Mouse (Mus musculus) liver, embryonic 14.5 days (tissue): ENCODE data around the gene Ap1g1. TPM values are rescaled to one million over a fixed set of nuclear protein-coding genes. Genes with fewer than 3 reads are reported as not detected.
"Not testable (repeated sequence)": the region's sequence is repeated elsewhere in the genome, so short reads cannot be mapped to it uniquely, and the experiment has no call there.

Experiments
- ATAC-seq: fragments of 200-750 bp; cut with Nextera tagmentation; 2 replicates; pipeline ENCODE4 v1.8.0; 2017; ENCODE audit warnings: moderate number of reproducible peaks, mild to moderate bottlenecking, moderate library complexity; ENCODE audit not compliant: insufficient read depth
- DNase-seq, 3 experiments: peaks; one replicate each; pipeline ENCODE4 v3.0.0-alpha.2; 2012 to 2013; ENCODE audit warnings: low read depth in 3 of 3, low spot score in 3 of 3
- H3K27ac ChIP-seq: fragments of 300-500 bp; sonication (generic); 2 replicates; pipeline ENCODE4 v1.5.1; 2014; ENCODE audit warnings: moderate library complexity, mild to moderate bottlenecking, control low read depth, inconsistent platforms
- H3K27me3 ChIP-seq: fragments of 300-500 bp; sonication (generic); 2 replicates; pipeline ENCODE4 v1.6.1; 2014; ENCODE audit warnings: mild to moderate bottlenecking, low read length, moderate library complexity; ENCODE audit not compliant: control insufficient read depth, insufficient read depth
- H3K36me3 ChIP-seq: fragments of 300-500 bp; sonication (generic); replicated peaks from 2 replicates; pipeline ENCODE4 v1.6.1; 2014; ENCODE audit warnings: low read depth; ENCODE audit not compliant: control insufficient read depth, insufficient read depth
- H3K4me1 ChIP-seq, 2 experiments: fragments of 200-500 bp in 1 of 2; fragments of 300-500 bp in 1 of 2; sonication (generic) in 1 of 2; replicated peaks; 2 replicates each; pipeline ENCODE4 v1.6.1; 2012 to 2014; ENCODE audit warnings: antibody characterized with exemption in 1 of 2, inconsistent platforms in 1 of 2, low read length in 1 of 2; ENCODE audit not compliant: control insufficient read depth in 2 of 2, insufficient read depth in 2 of 2
- H3K4me2 ChIP-seq: fragments of 300-500 bp; sonication (generic); 2 replicates; pipeline ENCODE4 v1.6.1; 2014; ENCODE audit warnings: low read depth, mild to moderate bottlenecking, control low read depth, moderate library complexity
- H3K4me3 ChIP-seq, 2 experiments: fragments of 200-500 bp in 1 of 2; fragments of 300-500 bp in 1 of 2; sonication (generic) in 1 of 2; 2 replicates each; pipeline ENCODE4 v1.5.1; 2012 to 2014; ENCODE audit warnings: low read depth in 2 of 2, low read length in 2 of 2, mild to moderate bottlenecking in 2 of 2, control low read depth in 1 of 2, inconsistent platforms in 1 of 2, moderate library complexity in 1 of 2; ENCODE audit not compliant: insufficient read depth in 1 of 2
- H3K9ac ChIP-seq: fragments of 300-500 bp; sonication (generic); replicated peaks from 2 replicates; pipeline ENCODE4 v1.6.1; 2014; ENCODE audit warnings: mild to moderate bottlenecking, control low read depth, moderate library complexity
- H3K9me3 ChIP-seq: fragments of 300-500 bp; sonication (generic); 2 replicates; pipeline ENCODE4 v1.6.1; 2016; ENCODE audit warnings: low read length, mixed read lengths; ENCODE audit not compliant: control insufficient read depth
- CTCF ChIP-seq: IDR thresholded peaks from 2 replicates; pipeline ENCODE4 v1.5.1; 2016; ENCODE audit warnings: antibody characterized with exemption, low read depth, control low read depth
- EP300 ChIP-seq: IDR thresholded peaks from 2 replicates; pipeline ENCODE4 v1.6.1; 2016; ENCODE audit warnings: antibody characterized with exemption, low read depth
- WGBS: fragments of 180-500 bp; shearing (Covaris S2); extraction: QIAGEN DNeasy Blood & Tissue Kit; methylation state at CpG from one replicate; pipeline ENCODE4 v1.1.7; 2014; ENCODE audit not compliant: insufficient replicate concordance; 5-methylcytosine and 5-hydroxymethylcytosine counted together
- polyA plus RNA-seq, 2 experiments: library from polyadenylated mRNA; depleted of rRNA in 1 of 2; stranded (reverse) in 1 of 2; unstranded in 1 of 2; fragments of >200 nt; fragmentation: Nextera tagmentation in 1 of 2; extraction: Ambion mirVana in 1 of 2; gene quantifications; 2 replicates each; pipeline versions ENCODE4 v1.2.1 to v1.2.3; 2012 to 2014

The Ap1g1 gene
- polyA plus RNA-seq, 2 experiments: 10.0 to 13.8 TPM

DNA sequence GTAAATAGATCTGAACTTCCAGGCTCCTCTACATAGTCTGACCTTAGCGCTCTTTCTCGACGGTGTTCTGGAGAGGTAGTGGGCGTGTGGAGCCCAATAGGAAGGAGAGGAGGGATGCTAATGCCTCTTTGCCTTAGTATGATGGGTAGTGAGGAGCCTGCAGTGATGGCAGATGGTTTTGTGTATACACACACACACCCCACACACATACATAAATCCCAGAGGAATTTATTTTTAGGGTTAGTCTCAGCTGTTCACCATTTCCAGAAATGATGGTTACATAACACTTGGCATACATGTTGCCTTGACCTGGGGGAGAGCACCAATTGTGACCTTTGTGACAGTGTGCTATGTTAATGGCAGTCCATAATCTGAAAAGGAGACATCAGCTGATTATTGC is 87.2 kb downstream of the Ap1g1 start:
- DNase-seq (no peak), ATAC-seq (no peak)
- Histone ChIP-seq H3K4me3 (peak overlapping the region; percentile 26 to 32), H3K27ac (peak overlapping the region; percentile 99), H3K4me1 (peaks cover 48 to 56% of the 10 kb centered on the region in 2 experiments), H3K36me3 (peaks cover 21% of the 10 kb centered on the region), H3K9ac (peak overlapping the region; percentile 74), H3K4me2 (peak overlapping the region; percentile 90), H3K9me3 (no peaks in the 10 kb centered on the region), H3K27me3 (no peaks in the 10 kb centered on the region)
- TF ChIP-seq CTCF (no peak), EP300 (no peak)
- 17% methylated on average over 4 of the region's 4 CpGs for WGBS

DNA sequence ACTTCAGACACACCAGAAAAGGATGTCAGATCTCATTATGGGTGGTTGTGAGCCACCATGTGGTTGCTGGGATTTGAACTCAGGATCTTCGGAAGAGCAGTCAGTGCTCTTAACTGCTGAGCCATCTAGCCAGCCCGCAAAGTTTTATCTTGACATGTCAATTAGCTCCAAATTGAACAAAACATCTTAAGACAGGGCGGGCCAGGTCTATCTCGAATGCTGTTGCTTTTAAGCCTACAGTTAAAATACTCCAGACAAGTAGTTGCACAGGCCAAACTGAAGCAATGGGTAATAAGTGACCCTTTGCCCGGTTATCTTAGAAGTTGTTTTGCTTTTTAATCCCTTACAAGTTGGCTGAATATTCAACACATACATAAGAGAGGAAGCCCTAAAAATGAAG is 88.3 kb downstream of the Ap1g1 start:
- H3K27me3 ChIP-seq: no peaks in the 10 kb centered on the region
- H3K4me3 ChIP-seq: peak overlapping the region in 1 of 2 experiments; percentile 97; a peak in 2 of 4 replicates
- H3K9ac ChIP-seq: peak overlapping the region; percentile 80
- TF ChIP-seq EP300 (0 out of 2 replicates have a peak, but pooled peaks have one; percentile 1), CTCF (no peak)
- H3K27ac ChIP-seq: peak overlapping the region; percentile 96
- DNase-seq (no peak), ATAC-seq (no peak)
- H3K4me1 ChIP-seq: peaks cover 59 to 62% of the 10 kb centered on the region in 2 experiments
- H3K4me2 ChIP-seq: peak overlapping the region; percentile 90
- H3K36me3 ChIP-seq: peaks cover 12% of the 10 kb centered on the region
- 45% methylated on average over 5 of the region's 5 CpGs for WGBS
- H3K9me3 ChIP-seq: no peaks in the 10 kb centered on the region

DNA sequence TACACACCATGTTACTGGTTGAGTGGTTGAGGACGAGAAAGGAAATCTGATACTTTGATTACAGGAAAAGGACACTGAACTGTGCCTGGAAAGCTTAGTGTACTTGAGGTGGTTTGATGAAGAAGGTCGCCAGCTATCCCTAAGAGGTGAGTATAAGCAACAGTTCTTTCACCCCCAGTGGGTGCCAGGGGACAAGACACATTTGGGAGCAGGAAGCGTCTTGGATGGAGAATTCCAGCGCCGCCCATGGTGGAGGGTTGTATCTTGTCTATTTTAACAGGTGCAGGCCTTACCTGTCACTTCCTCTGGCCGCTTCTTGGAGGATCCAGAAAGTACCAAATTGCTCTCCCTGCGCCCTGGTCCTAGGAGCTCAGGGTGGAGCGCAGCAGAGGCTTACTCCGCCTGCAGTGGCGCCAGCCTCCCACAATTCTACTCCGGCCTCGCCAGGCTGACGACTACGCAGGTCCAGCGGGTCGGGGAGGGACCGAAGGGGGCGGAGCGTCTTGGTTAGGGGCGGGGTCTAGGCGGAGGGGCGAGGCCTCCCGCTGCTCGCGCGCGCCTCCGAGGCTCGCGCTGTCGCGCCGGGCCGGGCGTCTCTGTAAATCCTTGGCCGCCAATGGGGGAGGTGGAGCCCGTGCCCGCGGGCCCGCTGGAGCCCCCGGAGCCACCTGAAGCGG is 89.8 kb downstream of the Ap1g1 start, which contains the start of gene Phlpp2:
Gene Phlpp2, plus strand, starts transcription at position 540 of the 677 bp plus-strand sequence.
- H3K36me3 ChIP-seq: peaks cover 4% of the 10 kb centered on the region
- peak; percentile 87 for ATAC-seq
- no peaks in the 10 kb centered on the region for H3K9me3 ChIP-seq
- peak within 1 kb of the TSS; percentile 96 for H3K27ac ChIP-seq
- no peaks in the 10 kb centered on the region for H3K27me3 ChIP-seq
- WGBS: 2% methylated on average over 40 of the region's 42 CpGs
- TF ChIP-seq EP300 (no peak), CTCF (peak; percentile 78)
- H3K9ac ChIP-seq: peak within 1 kb of the TSS; percentile 98
- peak within 1 kb of the TSS; percentile 91 to 97 for H3K4me3 ChIP-seq
- peak; percentile 89 to 91 (median 89) for DNase-seq
- peaks cover 54 to 55% of the 10 kb centered on the region in 2 experiments for H3K4me1 ChIP-seq
- peak within 1 kb of the TSS; percentile 90 for H3K4me2 ChIP-seq

DNA sequence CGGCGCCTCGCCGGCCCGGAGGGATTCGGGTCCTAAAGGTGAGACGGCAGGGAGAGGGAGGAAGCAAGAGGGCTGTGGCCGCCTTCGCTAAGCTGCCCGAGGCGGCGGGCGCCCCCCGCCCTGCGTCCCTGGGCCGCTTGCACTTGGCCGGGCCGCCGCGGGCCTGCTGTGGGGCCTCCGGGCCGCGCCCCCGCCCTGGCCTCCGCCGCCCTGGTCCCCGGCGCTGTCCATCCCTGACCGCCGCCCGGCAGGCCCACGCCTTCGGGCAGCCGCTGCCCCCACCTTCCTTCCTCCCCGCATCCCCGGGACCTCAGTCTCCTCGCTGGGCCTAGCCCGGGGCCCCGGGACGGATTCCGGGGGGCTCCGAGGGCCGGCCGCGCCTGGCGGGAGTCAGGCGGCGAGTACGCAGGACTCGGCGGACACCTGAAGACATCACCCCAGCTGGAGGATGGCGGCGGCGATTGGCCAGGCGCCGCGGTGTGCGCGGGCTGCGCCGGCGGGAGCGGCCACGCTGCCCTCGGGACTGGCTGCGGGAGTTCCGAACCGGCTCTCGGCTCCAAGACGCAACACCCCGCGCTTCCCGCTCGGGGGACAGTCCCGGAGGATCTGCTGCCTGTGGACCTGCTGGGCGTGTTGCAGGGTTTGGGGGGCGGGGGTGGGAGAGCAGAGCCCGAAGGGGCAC is 90.5 kb downstream of the Ap1g1 start:
- Histone ChIP-seq H3K27me3 (no peaks in the 10 kb centered on the region), H3K27ac (peak overlapping the region; percentile 76), H3K9ac (peak overlapping the region; percentile 98), H3K36me3 (peaks cover 3% of the 10 kb centered on the region; the same call in 1 of the 2 replicates), H3K4me2 (peak overlapping the region; percentile 90), H3K9me3 (no peaks in the 10 kb centered on the region), H3K4me1 (peaks cover 47 to 48% of the 10 kb centered on the region in 2 experiments), H3K4me3 (peak overlapping the region; percentile 87 to 97)
- WGBS: under 1% methylated on average over 50 of the region's 78 CpGs
- DNase-seq (no peak), ATAC-seq (peak; percentile 63)
- TF ChIP-seq CTCF: no peak
- TF ChIP-seq EP300: no peak

DNA sequence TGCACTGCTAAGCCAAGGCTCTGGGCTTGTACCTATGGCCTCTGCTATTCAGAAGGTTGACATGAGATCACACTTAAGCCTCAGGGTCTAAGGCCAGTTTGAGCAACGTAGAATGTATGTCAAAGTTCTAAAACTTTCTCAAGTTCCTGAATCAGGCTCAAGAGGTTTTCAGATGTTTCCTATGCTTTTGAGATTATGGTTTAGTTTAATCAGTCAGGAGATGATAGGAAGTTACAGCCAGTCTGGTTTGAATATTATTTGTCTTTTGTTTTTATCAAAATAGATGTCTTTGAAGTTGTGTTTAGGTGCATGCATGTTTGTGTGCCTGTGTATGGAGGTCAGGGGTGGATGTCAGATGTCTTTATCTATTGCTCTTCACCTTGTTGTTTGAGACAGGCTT is 92.7 kb downstream of the Ap1g1 start:
- TF ChIP-seq CTCF (no peak), EP300 (no peak)
- peaks cover 28% of the 10 kb centered on the region in 2 experiments for H3K4me1 ChIP-seq
- H3K4me2 ChIP-seq: peak overlapping the region; percentile 90
- no peaks in the 10 kb centered on the region for H3K27me3 ChIP-seq
- 0 out of 2 replicates have a peak, but pooled peaks cover 3% of the 10 kb centered on the region for H3K36me3 ChIP-seq
- DNase-seq: no peak
- 25% methylated on average over 1 of the region's 1 CpGs for WGBS
- no peak for ATAC-seq
- H3K9me3 ChIP-seq: no peaks in the 10 kb centered on the region
- H3K27ac ChIP-seq: peak overlapping the region; percentile 34
- H3K4me3 ChIP-seq: peak overlapping the region in 1 of 2 experiments; percentile 3; a peak in 2 of 4 replicates
- H3K9ac ChIP-seq: peak overlapping the region; percentile 41; the same call in 1 of the 2 replicates

DNA sequence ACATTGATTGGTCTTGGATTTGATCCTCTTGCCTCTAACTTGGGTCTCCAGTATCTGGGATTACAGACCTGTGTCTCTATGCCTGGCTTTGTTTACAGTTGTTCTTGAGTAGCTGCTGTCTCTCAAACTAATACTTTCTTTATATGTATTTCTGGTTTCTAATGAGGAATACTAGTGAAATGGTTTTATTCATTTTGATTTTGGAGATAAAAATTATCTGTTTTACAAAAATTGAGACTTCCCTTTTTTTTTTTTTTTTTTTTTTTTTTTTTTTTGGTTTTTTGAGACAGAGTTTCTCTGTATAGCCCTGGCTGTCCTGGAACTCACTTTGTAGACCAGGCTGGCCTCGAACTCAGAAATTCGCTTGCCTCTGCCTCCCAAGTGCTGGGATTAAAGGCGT is 95.4 kb downstream of the Ap1g1 start:
- H3K9ac ChIP-seq, H3K4me3 ChIP-seq, H3K27ac ChIP-seq, H3K4me2 ChIP-seq, H3K27me3 ChIP-seq, ATAC-seq, H3K9me3 ChIP-seq, DNase-seq: not testable (repeated sequence)
- Histone ChIP-seq H3K4me1 (peaks cover 13 to 18% of the 10 kb centered on the region in 2 experiments), H3K36me3 (peaks cover 20% of the 10 kb centered on the region)
- 84% methylated on average over 3 of the region's 3 CpGs for WGBS
